Mouse (Mus musculus): ENCODE results near the gene Ino80e. TPM values are rescaled to one million over a fixed set of nuclear protein-coding genes. Genes with fewer than 3 reads are reported as not detected.

Ino80e gene
- total and polyA plus RNA-seq, 3 experiments: 42.5 to 75.0 (median 44.5) TPM

DNA sequence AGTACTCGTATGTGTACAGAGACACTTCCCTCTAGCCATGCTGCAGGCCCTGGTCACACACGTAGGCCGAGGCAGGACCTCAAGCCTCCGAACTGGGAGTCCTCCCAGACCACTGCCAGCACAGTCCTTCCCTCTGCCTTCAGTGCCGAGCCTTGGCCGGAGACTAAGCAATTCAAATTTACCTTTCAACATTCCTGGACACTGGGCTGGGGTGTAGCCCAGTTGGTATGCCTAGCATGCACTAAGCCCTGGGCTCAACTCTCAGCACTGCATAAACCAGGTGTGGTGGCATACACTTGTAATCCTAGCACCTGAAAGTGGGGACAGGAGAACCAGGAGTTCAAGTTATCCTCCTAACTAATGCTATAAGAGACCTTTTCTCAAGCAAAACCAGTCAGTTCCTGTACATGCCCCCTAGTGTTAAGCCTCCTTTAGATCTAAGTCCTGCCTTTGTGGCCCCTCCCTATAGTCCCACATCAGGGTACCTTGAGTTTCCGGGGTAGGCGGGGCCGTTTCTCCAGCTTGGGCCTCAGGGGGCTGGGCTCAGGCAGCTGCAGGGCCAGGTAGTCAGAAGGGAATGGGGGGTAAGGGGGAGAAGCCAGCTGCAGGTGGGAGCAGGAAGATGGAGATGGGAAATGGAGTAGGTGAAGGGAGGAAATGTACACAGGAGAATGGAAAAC is 5.3 kb downstream of the Ino80e start:
- DNase-seq: no peak

DNA sequence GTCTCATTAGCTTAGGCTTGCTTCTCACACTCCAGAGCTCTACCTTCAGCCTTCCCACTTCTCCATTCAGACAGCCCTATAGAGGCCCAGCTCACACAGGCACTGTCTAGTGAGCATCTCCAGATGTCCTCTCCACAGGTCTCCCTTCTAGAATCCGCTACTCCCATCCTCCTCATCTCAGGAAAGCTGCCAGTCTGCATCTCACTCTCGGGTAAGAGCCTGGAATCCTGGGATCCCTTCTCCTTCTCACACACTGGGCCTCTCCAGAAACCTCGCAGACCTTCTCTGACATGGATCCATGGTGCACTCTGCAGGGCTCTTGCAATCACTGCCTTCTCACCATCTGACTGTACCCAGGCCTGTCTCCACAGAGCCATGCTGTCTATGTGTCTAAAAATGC is 6.5 kb downstream of the Ino80e start:
- no peak for DNase-seq

GRCm38 (mm10) chr7:126853454-126853853 is 8.7 kb downstream of the Ino80e start:
- no peak for DNase-seq

- no peak for DNase-seq
Measured at GRCm38 (mm10) chr7:126851192-126851591, 11.0 kb downstream of the Ino80e start.

GRCm38 (mm10) chr7:126850161-126850560 is 12.0 kb downstream of the Ino80e start:
- no peak for DNase-seq

GRCm38 (mm10) chr7:126848794-126849193 is 13.4 kb downstream of the Ino80e start:
- DNase-seq: no peak

DNA sequence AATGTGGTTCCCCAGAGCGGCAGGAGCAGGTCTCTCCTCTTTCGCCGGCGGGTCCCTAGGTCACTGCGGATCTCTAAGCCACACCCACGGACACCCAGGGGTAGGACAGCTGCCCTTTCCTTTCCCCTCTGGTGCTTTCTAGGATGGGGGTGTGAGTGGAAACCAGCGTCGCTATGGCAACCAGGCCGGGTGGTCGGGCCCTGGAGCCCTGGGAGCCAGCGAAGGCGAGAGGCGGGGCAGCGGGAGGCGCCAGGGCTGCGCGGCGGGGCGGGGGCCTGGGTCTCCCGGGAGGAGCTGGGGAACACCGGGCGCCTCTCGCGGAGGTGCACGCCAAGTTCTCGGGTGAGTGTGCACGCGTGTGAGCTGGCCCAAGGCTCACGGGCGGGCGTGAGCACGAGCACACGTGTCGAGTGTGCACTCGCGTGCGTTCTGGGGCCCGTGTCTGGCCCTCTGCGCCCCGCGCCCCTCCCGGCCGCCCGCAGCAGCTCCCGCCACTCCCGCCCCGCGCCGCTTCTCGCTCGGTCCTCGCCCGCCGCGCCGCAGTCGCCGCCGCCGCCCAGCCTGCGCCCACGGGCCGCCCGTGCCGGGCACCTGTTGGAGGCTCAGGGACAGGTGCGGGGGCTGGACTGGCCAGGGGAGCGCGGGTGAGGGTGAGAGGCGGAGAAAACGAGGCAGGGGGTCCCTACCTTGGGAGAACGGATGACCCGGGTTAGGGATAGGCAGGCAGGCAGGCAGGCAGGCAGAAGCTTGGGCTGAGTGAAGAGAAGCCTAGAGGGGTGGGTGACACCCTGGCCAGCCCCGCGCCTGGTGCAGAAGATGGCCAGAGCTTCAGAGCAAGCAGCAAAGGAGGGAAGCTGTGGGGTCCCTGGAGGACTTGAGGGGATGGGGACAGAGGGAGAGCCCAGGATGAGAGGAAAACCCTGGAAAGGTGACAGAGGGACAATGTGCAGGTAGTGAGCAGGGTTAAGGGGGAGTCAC is 14.5 kb downstream of the Ino80e start:
- DNase-seq: peak; percentile 37

DNA sequence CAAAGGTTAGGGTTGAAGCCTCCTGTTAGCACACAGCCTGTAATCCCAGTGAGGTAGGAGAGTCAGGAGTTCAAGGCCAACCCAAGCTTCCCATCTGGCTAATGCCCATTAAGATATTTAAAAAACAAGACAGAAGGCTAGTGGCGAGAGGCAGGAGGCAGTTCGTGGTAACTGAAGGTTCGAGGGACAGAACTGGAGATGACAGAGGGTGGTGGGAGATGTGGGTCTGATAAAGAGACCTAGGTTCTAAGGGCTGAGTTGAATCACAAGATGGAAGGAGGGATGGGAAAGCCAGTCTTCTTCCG is 15.1 kb downstream of the Ino80e start, which contains the start of gene Doc2a:
Gene Doc2a, plus strand, starts transcription at position 301 of the 305 bp plus-strand sequence.
- no peak for DNase-seq

GRCm38 (mm10) chr7:126845516-126845915 is 16.7 kb downstream of the Ino80e start:
- DNase-seq: no peak

DNA sequence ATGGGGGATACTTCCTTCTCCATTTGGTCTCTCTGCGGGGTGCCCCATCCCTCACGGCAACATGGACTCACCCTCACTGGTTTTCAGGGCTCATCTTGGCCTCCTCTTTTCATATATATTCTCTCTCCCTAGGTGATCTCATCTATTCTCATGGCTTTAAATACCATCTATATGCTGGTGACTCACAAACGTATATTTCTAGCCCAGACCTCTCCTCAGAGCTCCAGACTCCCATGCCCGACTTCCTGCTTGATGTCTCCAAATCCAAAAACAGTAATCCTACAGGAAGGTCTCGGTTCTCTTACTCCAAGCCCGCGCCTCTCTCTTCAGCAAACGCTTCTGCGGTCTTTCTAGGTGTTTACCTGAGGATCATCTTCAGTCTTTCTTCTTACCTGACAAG is 18.9 kb downstream of the Ino80e start:
- DNase-seq: no peak

GRCm38 (mm10) chr7:126833294-126833693 is 28.9 kb downstream of the Ino80e start:
- DNase-seq: no peak

GRCm38 (mm10) chr7:126832036-126832598 is 30.1 kb downstream of the Ino80e start:
- peak; percentile 77 for DNase-seq

- DNase-seq: no peak
Measured at GRCm38 (mm10) chr7:126831539-126831938, 30.6 kb downstream of the Ino80e start, which contains the start of gene 4930451I11Rik. Gene 4930451I11Rik (minus strand): TSS chr7:126831639.

- DNase-seq: no peak
Measured at GRCm38 (mm10) chr7:126825952-126826351, 36.2 kb downstream of the Ino80e start.

DNA sequence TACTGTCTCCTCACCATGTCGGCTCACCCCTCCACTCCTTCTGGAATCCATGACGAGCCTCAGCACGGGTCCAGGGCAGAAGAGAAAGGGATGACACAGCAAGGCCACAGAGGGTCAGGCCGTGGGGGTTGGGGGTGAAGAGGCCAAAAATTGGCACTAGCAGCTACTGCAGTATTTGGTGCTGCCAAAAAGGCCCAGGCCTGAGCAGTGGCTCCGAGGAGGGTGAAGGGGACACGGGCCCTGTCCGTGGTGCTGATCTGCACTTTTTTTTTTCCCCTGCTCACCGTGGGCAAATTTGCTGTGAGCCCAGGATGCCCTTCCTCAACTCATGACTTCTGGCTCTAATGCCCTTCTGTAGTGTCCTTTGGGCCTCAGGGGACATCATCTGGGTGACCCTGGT is 36.8 kb downstream of the Ino80e start:
- DNase-seq: no peak

DNA sequence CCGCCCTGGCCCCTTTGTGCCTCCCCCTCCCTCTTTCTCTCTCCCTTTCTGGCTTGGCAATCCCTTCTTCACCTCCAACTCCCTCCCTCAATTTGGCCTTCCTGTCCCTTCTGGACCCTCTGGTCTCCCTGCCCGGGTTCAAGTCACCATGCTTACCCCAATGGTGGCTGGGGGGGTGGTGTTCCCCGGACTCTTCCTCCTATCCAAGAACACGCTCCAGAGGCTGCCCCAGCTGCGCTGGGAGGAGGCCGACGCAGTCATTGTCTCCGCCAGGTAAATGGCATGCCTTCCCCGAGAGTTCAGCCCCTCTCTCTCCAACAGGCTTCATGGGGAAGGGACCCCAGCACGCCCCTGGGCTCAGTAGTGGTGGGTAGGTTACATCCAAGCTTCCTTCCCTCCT is 38.2 kb downstream of the Ino80e start:
- no peak for DNase-seq

GRCm38 (mm10) chr7:126823202-126823711 is 38.9 kb downstream of the Ino80e start:
- no peak for DNase-seq

GRCm38 (mm10) chr7:126822741-126823140 is 39.4 kb downstream of the Ino80e start:
- peak; percentile 63 for DNase-seq

- DNase-seq: peak; percentile 88
Measured at GRCm38 (mm10) chr7:126821835-126822511, 40.2 kb downstream of the Ino80e start.

- no peak for DNase-seq
Measured at GRCm38 (mm10) chr7:126818818-126819217, 43.4 kb downstream of the Ino80e start.

GRCm38 (mm10) chr7:126817595-126817994 is 44.6 kb downstream of the Ino80e start:
- DNase-seq: no peak

DNA sequence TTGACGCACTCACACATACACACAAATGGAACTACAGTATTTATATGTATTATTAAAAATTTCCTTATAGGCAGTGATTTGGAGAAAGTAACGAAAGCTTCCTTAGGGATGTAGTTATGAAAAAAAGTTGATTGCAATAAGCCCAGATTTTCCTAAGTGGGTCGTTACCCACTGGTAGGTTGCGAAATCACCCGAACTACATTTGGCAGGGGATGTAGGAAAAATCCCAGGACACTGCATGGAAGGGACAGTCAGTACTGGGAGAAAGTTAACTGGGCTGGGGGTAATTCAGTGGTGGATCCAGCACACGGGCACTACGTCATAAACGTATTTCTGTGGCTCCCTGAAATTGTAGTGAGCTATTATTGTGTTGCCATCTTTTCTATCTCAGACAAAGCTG is 45.7 kb downstream of the Ino80e start:
- no peak for DNase-seq

All from adrenal gland, adult 2 months (tissue).